Mouse (Mus musculus): Measurements from ENCODE around the gene Iqcd. TPM values are rescaled to one million over a fixed set of nuclear protein-coding genes. Genes with fewer than 3 reads are reported as not detected.
A peak's percentile ranks its signal among the peaks of the same experiment; 100 is the strongest.

Iqcd gene
- polyA plus RNA-seq, 1 experiment from 2014 or later, result 1.1 TPM

DNA sequence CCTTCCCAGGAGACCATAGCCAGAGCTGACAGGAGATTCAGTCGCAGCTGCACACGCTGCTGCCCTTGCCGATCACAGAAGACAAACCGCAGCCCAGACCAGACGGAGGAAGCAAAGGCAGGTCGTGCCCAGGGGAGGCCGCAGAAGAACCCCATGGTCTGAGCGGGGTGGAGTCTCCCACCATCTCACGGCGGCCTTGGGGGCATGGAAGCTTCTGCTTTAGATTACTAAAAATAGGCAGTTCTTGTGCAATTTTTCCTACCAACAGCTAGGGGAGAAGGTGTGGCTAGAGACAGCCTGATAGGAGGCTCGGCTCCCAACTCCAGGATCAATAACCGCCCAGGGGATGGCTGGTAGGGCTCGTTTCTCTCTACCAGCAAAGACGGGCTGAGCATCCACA lies 30.1 kb upstream of the Iqcd start:
- peak overlapping the region; percentile 86 for H3K27ac ChIP-seq
- no peaks in the 10 kb centered on the region for H3K9me3 ChIP-seq (replicated peaks; ENCODE audit: low read length)
- peaks cover 23% of the 10 kb centered on the region for H3K36me3 ChIP-seq (ENCODE audit: insufficient read depth, low read length)
- H3K4me1 ChIP-seq (replicated peaks; ENCODE audit: insufficient read depth, low read length), result peaks cover 31% of the 10 kb centered on the region
- peak overlapping the region; percentile 11; the same call in 1 of the 2 replicates for H3K4me2 ChIP-seq (ENCODE audit: low read length)
- ATAC-seq (replicated peaks; ENCODE audit: low FRiP score, low read depth) (no peak), DNase-seq (ENCODE audit: low spot score) (no peak)
- TF ChIP-seq CTCF (IDR thresholded peaks at IDR 0.05; ENCODE audit: low read depth), result no peak
- H3K9ac ChIP-seq (ENCODE audit: low read depth, low read length), result 0 out of 2 replicates have a peak overlapping the region, but pooled peaks have one; percentile 18
- H3K27me3 ChIP-seq (ENCODE audit: insufficient read depth, low read length), result no peaks in the 10 kb centered on the region
- WGBS, result 62% methylated on average over 14 of the region's 14 CpGs
- no peak overlapping the region for H3K4me3 ChIP-seq (replicated peaks; ENCODE audit: low read depth, low read length)

GRCm38 (mm10) chr5:120560129-120560615 lies 28.6 kb upstream of the Iqcd start:
- Histone ChIP-seq H3K4me3 (replicated peaks; ENCODE audit: low read depth, low read length) (no peak overlapping the region), H3K27me3 (ENCODE audit: insufficient read depth, low read length) (no peaks in the 10 kb centered on the region), H3K36me3 (ENCODE audit: insufficient read depth, low read length) (peaks cover 11% of the 10 kb centered on the region), H3K9me3 (replicated peaks; ENCODE audit: low read length) (no peaks in the 10 kb centered on the region), H3K27ac (peak overlapping the region; percentile 86), H3K9ac (ENCODE audit: low read depth, low read length) (peak overlapping the region; percentile 40; the same call in 1 of the 2 replicates), H3K4me2 (ENCODE audit: low read length) (peak overlapping the region; percentile 45), H3K4me1 (replicated peaks; ENCODE audit: insufficient read depth, low read length) (peaks cover 40% of the 10 kb centered on the region)
- DNase-seq (ENCODE audit: low spot score) (no peak), ATAC-seq (replicated peaks; ENCODE audit: low FRiP score, low read depth) (no peak)
- 23% methylated on average over 9 of the region's 9 CpGs for WGBS
- TF ChIP-seq CTCF (IDR thresholded peaks at IDR 0.05; ENCODE audit: low read depth), result no peak

GRCm38 (mm10) chr5:120560616-120561311 lies 28.1 kb upstream of the Iqcd start:
- no peak overlapping the region for H3K9ac ChIP-seq (ENCODE audit: low read depth, low read length)
- H3K4me2 ChIP-seq (ENCODE audit: low read length), result peak overlapping the region; percentile 45
- ATAC-seq (replicated peaks; ENCODE audit: low FRiP score, low read depth) (peak; percentile 85), DNase-seq (ENCODE audit: low spot score) (peak; percentile 90)
- peak overlapping the region; percentile 86 for H3K27ac ChIP-seq
- peaks cover 46% of the 10 kb centered on the region for H3K4me1 ChIP-seq (replicated peaks; ENCODE audit: insufficient read depth, low read length)
- no peaks in the 10 kb centered on the region for H3K27me3 ChIP-seq (ENCODE audit: insufficient read depth, low read length)
- H3K36me3 ChIP-seq (ENCODE audit: insufficient read depth, low read length), result peaks cover 8% of the 10 kb centered on the region
- 14% methylated on average over 16 of the region's 16 CpGs for WGBS
- H3K9me3 ChIP-seq (replicated peaks; ENCODE audit: low read length), result no peaks in the 10 kb centered on the region
- H3K4me3 ChIP-seq (replicated peaks; ENCODE audit: low read depth, low read length), result no peak overlapping the region
- no peak for TF ChIP-seq CTCF (IDR thresholded peaks at IDR 0.05; ENCODE audit: low read depth)

GRCm38 (mm10) chr5:120562956-120563913 lies 25.6 kb upstream of the Iqcd start:
- WGBS, result 17% methylated on average over 28 of the region's 28 CpGs
- no peak for TF ChIP-seq CTCF (IDR thresholded peaks at IDR 0.05; ENCODE audit: low read depth)
- Histone ChIP-seq H3K4me2 (ENCODE audit: low read length) (peak overlapping the region; percentile 21; the same call in 1 of the 2 replicates), H3K27me3 (ENCODE audit: insufficient read depth, low read length) (no peaks in the 10 kb centered on the region), H3K9ac (ENCODE audit: low read depth, low read length) (peak overlapping the region; percentile 8; the same call in 1 of the 2 replicates), H3K27ac (peak overlapping the region; percentile 84), H3K36me3 (ENCODE audit: insufficient read depth, low read length) (no peaks in the 10 kb centered on the region), H3K4me1 (replicated peaks; ENCODE audit: insufficient read depth, low read length) (peaks cover 69% of the 10 kb centered on the region), H3K4me3 (replicated peaks; ENCODE audit: low read depth, low read length) (no peak overlapping the region), H3K9me3 (replicated peaks; ENCODE audit: low read length) (no peaks in the 10 kb centered on the region)
- DNase-seq (ENCODE audit: low spot score), result peak; percentile 93
- peak; percentile 53; the same call in 1 of the 2 replicates for ATAC-seq (replicated peaks; ENCODE audit: low FRiP score, low read depth)

DNA sequence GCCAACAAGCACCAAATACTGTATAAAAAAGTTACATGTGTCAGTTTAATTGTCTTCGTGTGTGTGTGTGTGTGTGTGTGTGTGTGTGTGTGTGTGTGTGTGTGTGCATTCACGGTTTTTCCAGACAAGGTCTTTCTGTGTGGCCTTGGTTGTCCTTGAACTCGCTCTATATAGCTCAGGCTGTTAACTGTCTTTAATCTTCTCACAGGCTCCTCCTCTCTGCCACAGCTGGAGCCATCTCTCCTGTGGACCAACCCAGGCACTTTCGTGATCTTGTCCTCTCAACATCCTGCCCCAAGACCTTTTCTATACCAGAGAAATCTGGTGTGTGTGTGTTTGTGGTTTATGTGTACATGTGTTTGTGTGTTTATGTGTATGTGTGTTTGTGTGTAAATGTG lies 24.9 kb upstream of the Iqcd start:
- DNase-seq (ENCODE audit: low spot score) (no peak), ATAC-seq (replicated peaks; ENCODE audit: low FRiP score, low read depth) (no peak)
- Histone ChIP-seq H3K4me1 (replicated peaks; ENCODE audit: insufficient read depth, low read length) (peaks cover 71% of the 10 kb centered on the region), H3K36me3 (ENCODE audit: insufficient read depth, low read length) (0 out of 2 replicates have a peak, but pooled peaks cover under 1% of the 10 kb centered on the region), H3K9me3 (replicated peaks; ENCODE audit: low read length) (no peaks in the 10 kb centered on the region), H3K4me3 (replicated peaks; ENCODE audit: low read depth, low read length) (no peak overlapping the region), H3K27ac (peak overlapping the region; percentile 84), H3K9ac (ENCODE audit: low read depth, low read length) (no peak overlapping the region), H3K4me2 (ENCODE audit: low read length) (no peak overlapping the region), H3K27me3 (ENCODE audit: insufficient read depth, low read length) (no peaks in the 10 kb centered on the region)
- 29% methylated on average over 4 of the region's 4 CpGs for WGBS
- no peak for TF ChIP-seq CTCF (IDR thresholded peaks at IDR 0.05; ENCODE audit: low read depth)
